Mouse (Mus musculus): ENCODE results near the gene Adrb1. TPM values are rescaled to one million over a fixed set of nuclear protein-coding genes. Genes with fewer than 3 reads are reported as not detected.
"Not testable (repeated sequence)": the region's sequence is repeated elsewhere in the genome, so short reads cannot be mapped to it uniquely, and the experiment has no call there.

Adrb1 gene
- polyA plus RNA-seq, 1 experiment from 2014 or later, result 0.59 TPM

GRCm38 (mm10) chr19:56727170-56727877, 5.3 kb downstream of the Adrb1 start:
- no peaks in the 10 kb centered on the region for H3K36me3 ChIP-seq
- no peak overlapping the region for H3K9ac ChIP-seq (replicated peaks)
- no peaks in the 10 kb centered on the region for H3K9me3 ChIP-seq
- 68% methylated on average over 14 of the region's 14 CpGs for WGBS
- no peak overlapping the region for H3K4me2 ChIP-seq (replicated peaks)
- no peak for ATAC-seq
- H3K27ac ChIP-seq, result no peak overlapping the region
- peaks cover 25% of the 10 kb centered on the region for H3K4me1 ChIP-seq (replicated peaks)
- H3K27me3 ChIP-seq, result peaks cover 59% of the 10 kb centered on the region
- no peak overlapping the region for H3K4me3 ChIP-seq (replicated peaks)

DNA sequence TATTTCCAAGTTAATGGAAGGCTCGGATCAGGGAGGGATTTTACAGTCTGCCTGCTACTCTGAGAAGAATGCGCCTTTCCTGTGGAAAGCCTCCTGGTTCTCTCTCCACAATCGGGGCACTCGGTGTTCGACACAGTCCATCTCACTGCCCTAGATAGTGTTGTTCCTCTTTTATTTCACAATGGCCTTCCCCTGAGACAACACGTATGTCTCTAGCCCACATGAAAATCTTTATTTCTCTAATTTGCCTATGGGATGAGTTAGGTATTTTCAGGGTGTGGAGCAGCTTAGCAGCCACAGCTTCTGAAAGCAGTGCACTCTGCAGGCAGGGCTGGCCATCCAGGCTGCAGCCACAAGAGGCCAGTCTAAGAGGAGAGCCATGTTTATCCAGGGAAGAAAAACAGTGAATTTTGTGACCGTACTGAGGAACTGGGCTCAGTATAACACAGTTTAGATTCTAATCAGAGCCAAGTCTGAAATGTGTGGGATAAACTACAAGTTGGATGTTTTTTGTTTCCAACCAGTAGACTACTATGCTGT, 12.1 kb downstream of the Adrb1 start:
- H3K36me3 ChIP-seq, result no peaks in the 10 kb centered on the region
- H3K27ac ChIP-seq, result no peak overlapping the region
- WGBS, result 60% methylated on average over 7 of the region's 7 CpGs
- H3K9ac ChIP-seq (replicated peaks), result no peak overlapping the region
- H3K4me1 ChIP-seq (replicated peaks), result no peaks in the 10 kb centered on the region; the same call in 1 of the 2 replicates
- no peaks in the 10 kb centered on the region for H3K9me3 ChIP-seq
- no peak overlapping the region for H3K4me3 ChIP-seq (replicated peaks)
- ATAC-seq, result no peak
- no peak overlapping the region for H3K4me2 ChIP-seq (replicated peaks)
- 0 out of 2 replicates have a peak, but pooled peaks cover 11% of the 10 kb centered on the region for H3K27me3 ChIP-seq

- H3K27me3 ChIP-seq, result 0 out of 2 replicates have a peak, but pooled peaks cover 7% of the 10 kb centered on the region
- no peaks in the 10 kb centered on the region for H3K4me1 ChIP-seq (replicated peaks)
- H3K36me3 ChIP-seq, result no peaks in the 10 kb centered on the region
- no peak overlapping the region for H3K4me3 ChIP-seq (replicated peaks)
- 71% methylated on average over 4 of the region's 4 CpGs for WGBS
- no peak overlapping the region for H3K4me2 ChIP-seq (replicated peaks)
- H3K27ac ChIP-seq, result no peak overlapping the region
- H3K9me3 ChIP-seq, result no peaks in the 10 kb centered on the region
- H3K9ac ChIP-seq (replicated peaks), result no peak overlapping the region
- ATAC-seq, result no peak
Measured at GRCm38 (mm10) chr19:56735747-56736146, 13.7 kb downstream of the Adrb1 start.

GRCm38 (mm10) chr19:56736287-56736686, 14.3 kb downstream of the Adrb1 start:
- Histone ChIP-seq H3K4me3 (replicated peaks) (no peak overlapping the region), H3K36me3 (no peaks in the 10 kb centered on the region), H3K4me1 (replicated peaks) (no peaks in the 10 kb centered on the region), H3K9me3 (no peaks in the 10 kb centered on the region), H3K27ac (no peak overlapping the region), H3K27me3 (0 out of 2 replicates have a peak, but pooled peaks cover 2% of the 10 kb centered on the region), H3K4me2 (replicated peaks) (no peak overlapping the region), H3K9ac (replicated peaks) (no peak overlapping the region)
- ATAC-seq, result no peak
- 89% methylated on average over 5 of the region's 5 CpGs for WGBS

- no peaks in the 10 kb centered on the region for H3K9me3 ChIP-seq
- H3K9ac ChIP-seq (replicated peaks), result no peak overlapping the region
- ATAC-seq, result no peak
- no peaks in the 10 kb centered on the region for H3K36me3 ChIP-seq
- H3K4me1 ChIP-seq (replicated peaks), result no peaks in the 10 kb centered on the region
- no peak overlapping the region for H3K27ac ChIP-seq
- 71% methylated on average over 7 of the region's 7 CpGs for WGBS
- no peak overlapping the region for H3K4me2 ChIP-seq (replicated peaks)
- H3K4me3 ChIP-seq (replicated peaks), result no peak overlapping the region
- no peaks in the 10 kb centered on the region; the same call in 1 of the 2 replicates for H3K27me3 ChIP-seq
Measured at GRCm38 (mm10) chr19:56745061-56745460, 23.1 kb downstream of the Adrb1 start.

DNA sequence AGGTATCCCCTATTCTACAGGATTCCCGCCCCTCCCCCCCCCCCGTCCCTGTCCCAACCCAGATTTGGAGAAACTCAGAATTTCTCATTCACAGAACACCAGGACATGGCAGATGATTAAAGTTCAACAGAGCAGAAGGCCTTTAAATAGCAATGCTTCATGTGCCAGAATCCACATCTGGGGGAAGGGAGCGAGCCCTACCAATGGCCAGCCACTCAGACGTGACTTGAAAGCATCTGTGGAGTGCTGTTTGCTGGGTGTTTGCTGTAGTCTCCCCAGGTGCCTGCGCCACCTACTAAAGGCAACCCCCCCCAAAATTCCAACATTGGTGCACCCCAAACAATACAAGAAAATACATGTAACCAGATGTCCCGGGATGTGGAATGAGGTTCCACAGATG, 23.5 kb downstream of the Adrb1 start:
- Histone ChIP-seq H3K9ac (replicated peaks) (no peak overlapping the region), H3K9me3 (no peaks in the 10 kb centered on the region), H3K4me1 (replicated peaks) (peaks cover 2% of the 10 kb centered on the region), H3K27ac (no peak overlapping the region), H3K36me3 (no peaks in the 10 kb centered on the region), H3K4me2 (replicated peaks) (no peak overlapping the region), H3K27me3 (no peaks in the 10 kb centered on the region; the same call in 1 of the 2 replicates), H3K4me3 (replicated peaks) (no peak overlapping the region)
- WGBS, result 77% methylated on average over 6 of the region's 6 CpGs
- ATAC-seq, result no peak

- WGBS, result 94% methylated on average over 9 of the region's 9 CpGs
- Histone ChIP-seq H3K36me3 (no peaks in the 10 kb centered on the region), H3K9me3 (no peaks in the 10 kb centered on the region), H3K9ac (replicated peaks) (no peak overlapping the region), H3K4me3 (replicated peaks) (no peak overlapping the region), H3K27me3 (no peaks in the 10 kb centered on the region; the same call in 1 of the 2 replicates), H3K4me1 (replicated peaks) (peaks cover 11% of the 10 kb centered on the region), H3K27ac (no peak overlapping the region), H3K4me2 (replicated peaks) (no peak overlapping the region)
- no peak for ATAC-seq
Measured at GRCm38 (mm10) chr19:56746618-56747017, 24.6 kb downstream of the Adrb1 start.

DNA sequence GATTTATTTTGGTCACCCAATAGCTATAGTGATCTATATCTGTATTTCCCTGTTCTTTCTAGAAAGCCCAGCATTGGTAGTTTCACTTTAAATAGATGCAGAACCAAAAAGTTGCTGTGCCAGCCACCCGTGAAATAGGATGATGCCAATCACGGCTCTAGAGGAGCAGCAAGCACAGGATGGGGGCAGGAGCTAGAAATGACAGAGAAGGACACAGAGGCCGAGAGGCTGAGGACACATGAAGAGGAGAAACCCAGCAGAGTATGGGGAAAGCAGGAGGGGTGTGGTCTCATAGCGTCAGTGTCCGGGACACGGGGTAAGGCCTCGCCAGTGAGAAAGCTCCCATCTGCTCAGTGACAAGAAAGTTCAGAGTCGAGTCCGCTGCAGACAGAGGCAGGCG, 25.9 kb downstream of the Adrb1 start:
- no peaks in the 10 kb centered on the region; the same call in 1 of the 2 replicates for H3K27me3 ChIP-seq
- no peak overlapping the region for H3K4me2 ChIP-seq (replicated peaks)
- H3K36me3 ChIP-seq, result no peaks in the 10 kb centered on the region
- no peak for ATAC-seq
- H3K9ac ChIP-seq (replicated peaks), result no peak overlapping the region
- no peak overlapping the region for H3K4me3 ChIP-seq (replicated peaks)
- H3K27ac ChIP-seq, result no peak overlapping the region
- WGBS, result 57% methylated on average over 10 of the region's 10 CpGs
- no peaks in the 10 kb centered on the region for H3K9me3 ChIP-seq
- peaks cover 11% of the 10 kb centered on the region for H3K4me1 ChIP-seq (replicated peaks)

GRCm38 (mm10) chr19:56749343-56749742, 27.3 kb downstream of the Adrb1 start:
- no peaks in the 10 kb centered on the region for H3K36me3 ChIP-seq
- no peak for ATAC-seq
- peaks cover 11% of the 10 kb centered on the region for H3K4me1 ChIP-seq (replicated peaks)
- H3K9ac ChIP-seq (replicated peaks), result no peak overlapping the region
- no peak overlapping the region for H3K27ac ChIP-seq
- H3K4me3 ChIP-seq (replicated peaks), result no peak overlapping the region
- H3K9me3 ChIP-seq, result no peaks in the 10 kb centered on the region
- H3K27me3 ChIP-seq, result no peaks in the 10 kb centered on the region; the same call in 1 of the 2 replicates
- WGBS, result 57% methylated on average over 3 of the region's 3 CpGs
- no peak overlapping the region for H3K4me2 ChIP-seq (replicated peaks)

DNA sequence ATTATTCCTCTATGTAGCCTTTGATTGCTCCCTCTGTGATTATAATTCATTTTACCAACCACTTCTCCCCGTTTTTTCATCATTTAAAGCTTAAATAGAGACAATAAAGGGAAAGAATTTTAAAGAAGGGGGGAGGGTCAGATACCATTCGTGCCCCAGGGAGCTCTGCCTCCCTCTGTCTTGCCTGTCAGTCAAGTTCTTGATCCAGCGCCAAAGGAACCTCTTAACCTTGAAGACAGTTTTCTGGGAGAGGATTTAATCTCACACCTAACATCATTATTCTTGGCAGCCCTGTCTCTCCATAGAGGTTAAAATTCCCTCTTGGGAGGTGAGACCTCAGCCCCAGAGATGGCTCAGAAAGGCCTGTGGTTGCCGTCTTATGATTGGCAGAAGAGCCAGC, 28.7 kb downstream of the Adrb1 start:
- no peak overlapping the region for H3K9ac ChIP-seq (replicated peaks)
- H3K36me3 ChIP-seq, result no peaks in the 10 kb centered on the region
- H3K27ac ChIP-seq, result no peak overlapping the region
- no peaks in the 10 kb centered on the region for H3K9me3 ChIP-seq
- H3K4me2 ChIP-seq (replicated peaks), result no peak overlapping the region
- no peak overlapping the region for H3K4me3 ChIP-seq (replicated peaks)
- 29% methylated on average over 4 of the region's 4 CpGs for WGBS
- no peaks in the 10 kb centered on the region; the same call in 1 of the 2 replicates for H3K27me3 ChIP-seq
- no peak for ATAC-seq
- H3K4me1 ChIP-seq (replicated peaks), result peaks cover 11% of the 10 kb centered on the region

DNA sequence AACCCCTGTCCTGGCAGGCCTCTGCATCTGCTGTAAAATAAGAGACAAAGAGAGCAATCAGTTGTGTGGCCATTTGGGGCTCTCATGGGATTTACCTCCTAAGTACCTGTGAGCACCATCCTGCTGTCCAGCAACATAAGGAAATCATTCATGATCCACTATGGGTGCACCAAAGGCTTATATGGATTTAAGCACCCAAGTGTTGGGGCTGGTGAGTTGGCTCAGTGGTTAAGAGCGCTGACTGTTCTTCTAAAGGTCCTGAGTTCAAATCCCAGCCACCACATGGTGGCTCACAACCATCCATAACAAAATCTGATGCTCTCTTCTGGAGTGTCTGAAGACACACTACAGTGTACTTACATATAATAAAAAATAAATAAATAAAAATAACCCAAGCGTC, 32.5 kb downstream of the Adrb1 start:
- not testable (repeated sequence) for H3K9me3 ChIP-seq; ATAC-seq; H3K4me3 ChIP-seq (replicated peaks); H3K9ac ChIP-seq (replicated peaks); H3K27me3 ChIP-seq; H3K4me2 ChIP-seq (replicated peaks); H3K36me3 ChIP-seq; H3K27ac ChIP-seq
- H3K4me1 ChIP-seq (replicated peaks), result peaks cover 11% of the 10 kb centered on the region
- 92% methylated on average over 2 of the region's 2 CpGs for WGBS

GRCm38 (mm10) chr19:56756412-56756811, 34.4 kb downstream of the Adrb1 start:
- Histone ChIP-seq H3K27me3 (no peaks in the 10 kb centered on the region), H3K9me3 (no peaks in the 10 kb centered on the region), H3K27ac (no peak overlapping the region), H3K4me3 (replicated peaks) (no peak overlapping the region), H3K4me2 (replicated peaks) (no peak overlapping the region), H3K9ac (replicated peaks) (no peak overlapping the region), H3K36me3 (no peaks in the 10 kb centered on the region), H3K4me1 (replicated peaks) (peaks cover under 1% of the 10 kb centered on the region; the same call in 1 of the 2 replicates)
- no peak for ATAC-seq
- 91% methylated on average over 10 of the region's 10 CpGs for WGBS
